Mouse (Mus musculus): ENCODE results near the gene Asb18. TPM values are rescaled to one million over a fixed set of nuclear protein-coding genes. Genes with fewer than 3 reads are reported as not detected.

The Asb18 gene
- total RNA-seq, 2 experiments from 2014 or later = 5.1 to 5.8 TPM

DNA sequence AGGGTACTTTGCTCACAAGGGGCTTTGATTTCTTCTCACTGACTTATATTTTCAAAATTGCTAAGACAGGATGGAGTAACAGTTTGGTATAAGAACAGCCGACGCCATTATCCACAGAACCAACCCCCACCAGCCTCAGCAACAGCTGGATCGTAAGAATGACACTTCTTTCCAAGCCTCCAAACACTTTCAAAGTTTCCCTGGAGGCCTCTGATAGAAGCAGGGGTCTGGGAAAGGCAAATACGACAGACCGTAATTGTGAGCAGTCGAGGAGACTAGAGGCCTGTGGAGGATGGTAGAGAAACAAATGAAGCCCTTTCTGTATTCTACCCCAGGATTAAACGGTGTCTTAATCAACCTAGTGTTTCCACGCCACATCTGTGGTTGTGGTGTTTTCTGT is 42.6 kb downstream of the Asb18 start:
- DNase-seq = no peak

GRCm38 (mm10) chr1:89969714-89970110 is 44.8 kb downstream of the Asb18 start:
- no peak for DNase-seq

GRCm38 (mm10) chr1:89969072-89969713 is 45.3 kb downstream of the Asb18 start:
- no peak for DNase-seq

- DNase-seq = peak; percentile 19
These were observed 46.2 kb downstream of the Asb18 start for GRCm38 (mm10) chr1:89968111-89968851.

DNA sequence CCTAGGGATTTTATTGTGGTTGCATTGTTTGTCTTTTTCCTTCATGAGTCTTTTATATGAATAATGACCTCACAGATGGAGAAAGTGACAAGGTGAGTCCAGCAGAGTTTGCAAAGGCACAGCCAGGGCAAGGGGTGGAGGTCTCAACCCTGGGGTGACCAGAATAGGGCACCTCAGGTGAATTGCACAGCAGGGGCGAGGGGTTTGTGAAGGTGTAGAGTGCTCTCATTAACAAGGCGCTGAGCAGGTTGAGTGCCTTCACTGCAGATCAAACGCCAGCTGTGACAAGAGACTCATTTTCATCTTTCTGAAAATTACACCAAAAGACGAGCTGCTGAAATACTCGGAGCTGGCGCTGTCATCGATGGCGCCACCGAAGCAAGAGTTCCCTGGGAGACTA is 46.9 kb downstream of the Asb18 start:
- DNase-seq = no peak

GRCm38 (mm10) chr1:89964426-89964825 is 50.0 kb downstream of the Asb18 start:
- no peak for DNase-seq

DNA sequence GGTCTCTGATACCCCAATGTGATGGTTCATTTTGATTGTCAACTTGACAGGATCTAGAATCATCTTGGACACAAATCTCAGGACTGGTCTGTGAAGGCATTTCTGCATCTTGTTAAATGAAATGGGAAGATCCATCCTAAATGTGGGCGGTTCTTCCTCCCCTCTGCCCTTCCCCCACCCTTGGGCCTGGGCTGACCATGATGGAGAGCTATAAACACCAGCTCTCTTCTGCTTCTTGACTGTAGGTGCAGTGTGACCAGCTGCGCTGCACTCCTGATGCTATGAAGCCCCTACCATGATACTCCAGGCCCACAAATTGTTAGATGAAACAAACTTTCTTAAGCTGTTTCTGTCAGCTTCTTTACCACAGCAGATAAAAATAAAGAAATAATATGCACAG is 51.2 kb downstream of the Asb18 start:
- DNase-seq = no peak

GRCm38 (mm10) chr1:89962092-89962491 is 52.4 kb downstream of the Asb18 start:
- no peak for DNase-seq

DNA sequence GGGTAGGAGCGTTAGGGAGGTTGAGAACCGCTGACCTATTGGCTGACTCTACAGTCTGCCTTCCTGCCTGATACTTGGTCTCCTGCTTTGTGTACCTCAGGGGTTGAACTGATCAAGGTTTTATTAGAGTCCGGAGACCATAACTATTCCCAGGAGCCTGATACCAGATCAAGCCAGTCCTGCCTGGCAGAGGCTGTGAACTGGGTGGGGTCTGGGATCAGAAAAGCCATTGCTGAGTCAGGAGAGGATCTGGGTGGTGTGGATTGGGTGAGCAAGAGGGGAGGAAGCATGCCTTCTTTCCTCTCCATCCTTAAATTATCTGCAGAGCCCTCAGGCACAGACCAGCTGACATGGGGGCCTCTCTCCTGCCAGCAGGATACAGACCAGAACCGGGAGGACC is 55.1 kb downstream of the Asb18 start:
- DNase-seq = no peak

- peak; percentile 83 for DNase-seq
These were observed 71.3 kb downstream of the Asb18 start for GRCm38 (mm10) chr1:89943202-89943601.

DNA sequence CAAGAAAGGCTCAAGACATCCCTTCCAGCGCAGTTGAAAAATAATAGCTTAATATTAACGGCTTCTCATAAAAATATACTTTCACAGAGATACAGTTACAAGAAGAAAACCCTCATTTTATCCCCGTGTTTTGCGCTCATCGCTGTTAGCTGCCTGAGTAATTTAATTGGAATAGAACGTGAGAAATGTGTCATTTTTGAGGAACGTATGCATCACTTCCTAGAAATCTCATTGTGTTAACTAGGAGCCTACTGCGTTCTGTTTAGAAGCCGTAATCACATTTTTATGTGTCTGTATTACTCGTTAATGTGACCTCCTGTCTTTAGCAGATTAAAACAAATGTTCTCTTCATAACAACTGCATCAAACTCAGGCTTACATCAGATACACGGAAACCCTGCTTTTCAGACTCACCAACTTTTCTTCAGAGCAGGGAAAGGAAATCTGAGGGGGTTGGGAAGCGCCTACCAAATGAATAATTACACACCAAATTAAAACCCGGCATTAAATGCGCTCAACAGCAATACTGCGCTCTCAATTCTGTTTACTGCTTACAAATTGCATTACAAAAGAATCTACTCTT is 72.0 kb downstream of the Asb18 start:
- DNase-seq = no peak

DNA sequence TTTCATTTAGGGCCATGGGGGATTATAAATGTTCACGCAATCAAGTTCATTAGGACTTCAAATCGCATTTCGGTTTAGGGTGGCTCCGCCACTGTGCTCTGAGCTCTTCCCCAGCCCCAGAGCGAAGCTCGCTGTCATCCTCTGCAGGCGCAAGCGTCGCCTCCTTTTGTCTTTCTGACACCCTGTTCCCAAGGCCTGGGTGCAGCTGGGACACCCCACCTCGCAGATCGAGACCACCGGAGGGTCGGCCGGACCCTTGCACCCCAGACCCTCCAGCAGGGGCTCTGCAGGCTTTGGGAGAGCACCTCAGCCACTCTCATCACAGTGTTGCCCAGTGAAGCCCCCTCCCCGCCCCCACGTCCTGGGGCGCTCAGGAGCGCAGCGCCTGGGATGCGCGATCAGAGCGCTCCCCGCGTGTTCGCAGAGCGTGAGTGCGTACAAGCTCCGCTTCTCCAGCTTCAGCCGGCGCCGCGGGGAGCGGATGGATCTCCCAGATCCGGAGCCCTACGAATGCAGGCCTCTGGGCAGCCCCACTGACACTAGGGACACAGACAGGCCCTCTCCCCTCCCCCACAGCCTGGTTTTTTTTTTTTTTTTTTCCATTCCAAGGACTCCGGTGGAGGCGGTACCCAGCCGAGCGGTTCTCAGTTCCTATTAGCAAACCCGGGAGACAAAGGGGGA is 72.6 kb downstream of the Asb18 start:
- no peak for DNase-seq

- no peak for DNase-seq
These were observed 73.4 kb downstream of the Asb18 start for GRCm38 (mm10) chr1:89940961-89941524.

DNA sequence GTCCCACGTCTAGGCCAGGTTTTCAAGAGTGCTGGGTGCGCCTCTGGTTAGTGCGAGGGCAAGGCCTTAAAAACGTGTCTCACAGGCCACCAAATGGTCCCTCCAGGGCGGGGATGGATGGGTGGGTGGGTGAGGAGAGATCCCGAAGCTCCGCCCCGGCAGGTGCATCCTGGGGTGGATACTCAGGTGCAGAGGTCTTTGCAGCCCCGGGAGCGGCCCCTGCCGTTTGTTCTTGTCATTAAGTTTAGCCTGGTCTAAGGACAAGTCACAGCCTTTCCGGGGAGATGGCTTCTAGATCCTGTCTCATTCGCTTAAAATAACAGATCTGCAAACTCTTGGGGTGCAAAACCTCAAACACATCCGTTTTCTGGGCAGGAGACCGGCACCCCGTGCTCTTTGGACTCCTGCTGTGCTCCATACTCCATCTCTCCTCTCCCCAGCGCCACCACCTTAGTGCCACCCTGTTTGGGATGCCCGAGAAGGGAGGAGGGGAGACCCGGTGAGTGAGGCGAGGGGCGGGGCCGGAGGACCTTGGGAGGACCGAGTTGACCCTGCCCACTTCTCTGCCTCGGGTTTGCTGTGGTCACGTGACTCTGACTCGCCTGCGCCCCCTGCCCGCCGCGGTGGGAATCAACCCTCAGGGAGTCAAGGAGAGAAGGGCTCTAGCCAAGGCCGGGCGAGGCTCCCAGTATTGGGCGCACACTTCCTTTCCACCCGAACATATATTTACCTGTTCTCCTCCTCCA is 74.3 kb downstream of the Asb18 start:
- peak; percentile 81 for DNase-seq

DNA sequence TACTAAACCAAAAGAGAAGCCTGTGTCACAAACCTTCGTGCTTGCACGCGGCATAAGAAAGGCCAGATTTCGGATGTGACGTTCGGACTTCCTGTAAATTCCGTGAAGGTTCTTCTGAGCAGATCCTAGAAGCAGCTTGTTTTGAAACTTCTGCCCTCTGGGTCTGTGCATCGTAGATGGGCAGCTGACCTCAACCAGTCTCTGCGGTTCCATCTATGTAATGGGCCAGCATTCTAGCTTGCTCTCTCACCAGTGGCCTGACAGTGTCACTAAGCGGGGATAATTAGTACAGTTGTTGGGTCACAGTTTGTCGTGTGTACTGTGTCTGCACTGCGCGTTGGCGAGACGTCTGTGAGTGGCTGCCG is 74.9 kb downstream of the Asb18 start:
- no peak for DNase-seq

DNA sequence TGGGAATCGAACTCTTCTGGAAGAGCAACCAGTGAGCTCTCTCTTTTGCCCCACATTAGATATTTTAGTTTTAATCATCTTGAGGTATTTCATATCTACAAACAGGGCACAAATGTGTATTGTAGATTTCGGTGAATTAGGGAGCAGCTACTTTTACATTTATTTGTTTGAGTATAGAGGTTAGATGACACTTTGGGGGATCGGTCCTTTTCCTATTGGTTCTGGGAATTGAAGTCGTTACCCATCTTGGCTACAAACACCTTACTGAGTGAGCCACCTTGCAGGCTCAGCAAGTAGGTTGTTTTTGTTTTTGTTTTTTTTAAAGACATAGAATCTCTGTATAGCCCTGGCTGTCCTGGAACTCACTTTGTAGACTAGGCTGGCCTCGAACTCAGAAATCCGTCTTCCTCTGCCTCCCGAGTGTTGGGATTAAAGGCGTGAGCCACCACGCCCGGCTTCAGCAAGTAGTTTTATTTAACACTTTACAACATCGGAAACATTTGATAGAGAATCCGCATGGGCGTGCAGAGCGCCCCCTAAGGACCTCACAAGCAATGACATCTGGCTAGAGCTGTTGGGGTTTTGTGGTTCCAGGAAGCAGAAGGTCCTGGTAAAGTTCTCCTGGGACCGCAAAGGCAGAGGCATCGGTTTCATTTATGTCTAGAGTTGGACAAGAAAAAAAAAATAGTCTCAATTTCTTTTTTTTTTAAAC is 75.4 kb downstream of the Asb18 start:
- DNase-seq = no peak

DNA sequence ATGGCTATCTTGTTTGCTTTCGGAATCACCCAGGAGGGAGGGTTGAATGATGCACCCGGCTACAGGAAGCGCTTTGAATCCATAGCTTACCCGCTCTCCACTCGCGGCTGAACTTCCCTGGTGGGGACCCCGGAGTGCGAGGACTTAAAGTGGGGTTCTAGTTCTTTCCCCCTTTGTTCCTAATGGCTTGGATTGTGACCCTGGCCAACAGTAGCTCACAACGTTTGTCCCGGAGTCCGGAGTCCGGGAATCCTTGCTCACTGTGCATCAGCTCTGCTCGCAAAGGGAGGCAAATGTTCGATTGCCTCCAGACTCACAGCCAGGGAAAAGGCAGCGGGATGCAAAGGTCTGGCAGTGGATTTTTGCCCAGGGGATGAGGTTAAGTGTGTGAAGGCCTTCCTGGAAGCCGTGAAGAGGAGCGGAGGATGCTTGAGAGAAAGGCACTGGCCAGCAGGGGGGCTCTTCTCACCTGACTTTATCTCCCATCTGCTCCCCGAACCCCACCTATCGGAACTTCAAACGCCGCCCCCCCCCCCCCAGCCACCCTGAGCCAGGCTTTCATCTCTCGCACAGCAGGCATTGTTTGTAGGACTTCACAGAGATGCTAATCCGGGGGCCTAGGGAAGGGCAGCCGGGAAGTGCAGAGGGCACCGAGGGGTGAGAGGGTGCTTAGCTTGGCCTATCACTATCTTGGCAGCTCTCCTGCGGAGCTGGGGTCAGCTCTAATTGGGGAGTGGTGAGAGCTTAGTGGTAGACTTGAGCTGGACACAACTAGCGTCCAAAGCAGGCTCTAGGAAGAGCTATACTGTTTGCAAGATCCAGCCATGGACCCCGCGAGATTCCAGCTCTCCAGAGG is 78.7 kb downstream of the Asb18 start:
- DNase-seq = no peak

DNA sequence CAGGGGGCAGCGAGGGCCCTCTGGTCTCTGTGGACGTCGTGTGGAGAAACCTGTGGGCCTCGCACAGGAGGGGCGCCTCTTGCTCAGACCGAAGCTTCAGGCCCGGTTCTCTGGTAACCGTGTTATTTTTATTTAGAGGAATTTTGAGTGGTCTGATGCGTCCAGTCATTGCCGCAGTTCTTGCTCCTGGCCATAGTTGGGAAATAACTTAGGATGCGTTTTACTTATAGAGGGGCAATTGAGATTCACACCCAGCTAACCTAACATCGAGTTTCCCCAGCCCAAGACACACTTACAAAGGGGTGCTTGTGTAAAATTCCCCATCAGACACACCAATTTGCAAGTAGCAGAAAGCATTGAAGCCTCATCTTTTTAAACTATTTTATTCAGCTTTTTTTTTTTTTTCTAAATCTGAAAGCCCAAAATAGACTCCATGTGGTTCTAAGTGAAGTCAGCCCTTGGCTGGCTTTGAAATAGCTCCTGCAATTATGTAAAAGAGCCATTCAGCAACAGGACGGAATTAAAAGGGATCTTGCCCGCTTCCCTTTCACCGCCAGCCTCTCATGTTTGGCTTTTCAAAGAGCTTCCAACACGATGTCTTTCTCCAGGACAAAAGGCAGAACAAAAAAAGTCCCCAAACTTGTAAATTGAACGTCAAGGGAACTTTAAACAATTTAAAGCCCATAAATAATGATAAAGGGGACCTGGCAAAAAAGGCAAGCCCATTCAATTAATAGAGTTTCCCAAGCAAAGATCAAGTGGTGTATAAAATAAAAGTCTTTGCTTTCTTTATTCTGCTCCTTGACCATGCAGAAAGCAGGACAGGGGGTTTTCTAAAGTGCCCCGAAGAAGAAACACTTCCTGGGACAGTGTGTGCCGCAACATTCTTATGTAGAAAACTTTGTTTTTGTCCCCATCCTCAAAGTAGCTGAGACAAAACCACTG is 79.9 kb downstream of the Asb18 start:
- DNase-seq = no peak

DNA sequence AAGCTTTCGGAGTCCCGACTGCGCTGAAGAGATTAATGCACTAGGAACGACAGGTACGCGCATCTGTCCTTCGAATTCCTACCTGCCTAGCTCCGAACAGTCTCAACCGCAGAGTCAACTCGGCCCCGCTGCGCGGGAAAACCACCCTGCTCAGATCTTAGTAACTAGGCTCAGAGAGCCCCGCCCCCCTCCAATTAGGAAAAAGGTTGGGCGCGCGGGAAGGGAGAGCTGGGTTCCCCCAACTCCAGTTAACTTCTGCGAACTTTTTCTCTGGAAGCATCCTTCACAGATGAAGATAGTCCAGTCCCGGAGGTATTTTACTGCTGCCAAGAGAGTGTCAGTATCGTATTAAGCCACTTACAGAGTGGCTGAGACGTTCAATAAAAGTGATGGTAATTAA is 80.7 kb downstream of the Asb18 start:
- DNase-seq = no peak
